Mouse (Mus musculus): Measurements from ENCODE around the gene Mief1.

Mief1 gene

DNA sequence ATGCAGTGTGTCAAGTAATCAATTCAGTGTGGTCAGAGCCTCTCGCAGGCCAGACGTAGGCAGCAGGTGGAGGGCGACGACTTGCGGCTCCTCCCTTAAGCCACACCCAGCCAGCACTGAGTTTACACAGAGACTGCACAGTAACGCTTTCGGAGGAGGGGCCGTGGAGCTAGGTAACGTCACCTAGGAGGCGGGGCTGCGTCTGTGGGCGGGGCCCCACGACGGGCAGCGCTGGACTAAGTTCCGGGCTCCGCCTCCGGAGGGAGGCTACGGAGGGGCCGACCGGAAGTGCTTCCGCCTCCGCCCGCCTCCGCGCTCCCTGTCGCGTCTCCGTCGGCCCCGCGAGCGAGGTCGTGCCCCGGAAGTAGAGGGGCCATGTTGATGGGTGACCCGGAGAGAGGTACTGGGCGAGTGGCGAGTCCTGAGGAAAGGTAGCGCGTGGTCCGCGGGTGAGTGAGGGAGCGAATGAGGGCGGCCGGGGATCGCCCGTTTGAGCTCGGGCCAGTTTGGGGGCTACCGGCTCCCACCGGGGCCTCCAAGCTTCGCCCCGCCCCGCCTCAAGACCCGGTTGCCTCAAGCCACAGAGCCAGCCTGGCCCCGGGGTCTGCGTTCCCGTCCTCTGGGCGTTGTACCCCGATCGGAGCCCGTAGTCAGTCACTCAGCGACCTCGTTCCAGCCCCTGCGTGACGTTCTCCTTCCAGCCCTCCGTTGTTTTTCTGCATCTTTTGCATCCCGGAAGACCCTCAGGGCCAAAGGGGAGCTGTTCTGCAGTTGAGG, at the start of gene Mief1:
Mief1 (plus strand) TSS at position 286 of the 777 bp plus-strand sequence.
- peak; percentile 98 to 99 for DNase-seq (ENCODE audit: low spot score in 2 of 2)

DNA sequence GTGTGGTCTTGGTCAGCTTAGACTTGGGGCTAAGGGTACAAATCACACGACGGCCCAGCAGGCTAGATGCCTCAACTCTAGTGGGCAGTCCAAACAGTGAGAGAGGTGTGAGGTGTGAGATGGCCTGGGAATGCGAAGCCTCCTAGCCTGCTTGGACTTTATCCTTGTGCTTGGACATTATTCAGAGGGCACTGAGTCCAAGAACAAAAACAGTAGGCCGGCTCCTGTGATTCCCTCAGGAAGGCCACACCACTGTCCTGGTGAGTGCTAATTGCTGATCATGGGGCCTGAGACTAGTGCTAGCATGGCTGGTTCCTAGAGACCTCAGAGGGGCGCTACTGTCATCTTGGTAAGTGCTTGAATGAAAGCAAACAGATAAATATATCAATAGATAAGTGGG, 44.9 kb upstream of the Mief1 start:
- DNase-seq (ENCODE audit: low spot score in 2 of 2): no peak

DNA sequence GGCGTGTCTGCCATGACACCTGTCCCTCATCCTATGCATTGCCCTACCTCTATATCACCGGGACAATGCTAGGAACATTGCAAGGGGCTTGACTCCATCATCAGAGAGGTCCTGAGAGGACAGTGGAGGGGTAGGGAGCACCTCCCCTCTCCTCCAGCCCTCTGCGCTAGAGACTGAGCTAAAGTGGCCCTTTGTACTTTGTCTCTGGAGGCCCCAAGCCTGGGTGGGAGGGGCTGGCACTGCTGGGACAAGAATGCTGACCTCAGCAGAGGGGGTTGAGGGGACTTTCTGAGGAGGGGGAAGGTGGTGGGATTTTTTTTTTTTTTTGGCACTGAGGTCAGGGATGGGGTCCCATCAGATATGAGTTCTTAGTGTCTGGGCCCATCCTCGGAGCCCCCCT, 43.7 kb upstream of the Mief1 start:
- DNase-seq (ENCODE audit: low spot score in 2 of 2): no peak

DNA sequence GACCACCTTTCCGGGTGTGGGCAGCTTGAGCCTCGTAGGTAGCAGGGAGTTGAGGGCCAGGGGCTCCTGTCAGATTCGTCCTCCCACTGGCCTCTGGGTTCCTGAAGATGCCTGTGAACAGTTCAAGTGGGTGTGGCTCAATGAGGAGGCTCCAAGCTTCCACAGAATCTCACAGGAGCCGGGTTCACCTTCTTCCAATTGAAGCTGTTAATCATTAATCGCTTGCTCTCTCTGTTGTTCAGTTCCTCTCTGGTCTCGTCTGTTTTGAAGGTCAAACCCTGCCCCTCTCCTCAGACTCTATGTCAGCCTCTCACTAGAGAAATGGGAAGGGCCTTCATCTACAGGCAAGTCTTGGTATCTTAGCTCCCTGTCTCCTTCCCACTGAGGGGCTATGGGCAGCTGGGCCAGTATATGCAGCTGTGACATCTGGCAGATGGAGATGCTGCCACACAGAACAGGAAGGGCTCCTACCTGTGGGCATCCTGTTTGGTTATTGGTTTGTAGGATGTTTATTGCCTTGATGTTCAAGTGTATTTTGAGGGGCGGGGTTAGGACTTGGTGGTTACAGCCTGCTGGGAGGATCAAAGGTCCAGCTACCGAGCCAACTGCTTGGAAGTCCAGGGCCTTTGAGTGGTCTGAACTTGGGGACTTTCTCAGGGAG, 42.1 kb upstream of the Mief1 start:
- DNase-seq (ENCODE audit: low spot score in 2 of 2): no peak

DNA sequence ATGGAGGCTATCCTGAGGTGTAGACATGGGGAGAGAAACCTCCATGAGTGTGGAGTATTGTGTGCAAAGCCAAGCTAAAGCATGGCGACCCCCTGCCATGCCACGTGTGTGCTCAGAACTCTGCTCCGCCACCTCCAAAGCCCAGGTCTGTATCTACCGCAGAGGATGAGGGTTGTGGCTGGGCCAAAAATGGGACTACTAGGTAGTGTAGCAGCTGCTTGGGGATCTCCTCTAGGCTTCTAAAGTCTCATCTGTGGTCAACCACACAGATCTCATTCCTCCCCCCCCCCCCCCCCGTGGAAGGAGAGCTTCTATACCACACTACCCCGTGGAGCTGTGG, 41.6 kb upstream of the Mief1 start:
- no peak for DNase-seq (ENCODE audit: low spot score in 2 of 2)

DNA sequence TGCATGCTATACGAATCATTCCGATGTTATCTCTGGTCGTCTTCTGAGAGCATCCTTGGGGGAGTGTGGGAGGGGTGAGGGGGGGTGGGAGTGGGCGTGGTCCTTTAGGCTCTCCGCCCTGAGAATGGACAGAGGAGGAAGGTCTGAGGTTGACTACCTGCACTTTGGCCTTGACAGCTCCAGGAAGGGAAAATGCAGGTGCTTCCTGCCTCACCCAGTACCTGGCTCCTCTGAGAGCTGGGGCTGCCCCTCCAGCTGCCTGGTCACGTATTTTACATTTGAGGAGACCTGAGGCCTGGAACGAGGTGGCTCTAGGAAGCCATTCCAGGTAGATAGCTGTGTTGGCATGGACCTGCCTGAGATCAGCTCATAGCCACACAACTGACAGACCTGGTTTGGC, 41.0 kb upstream of the Mief1 start:
- no peak for DNase-seq (ENCODE audit: low spot score in 2 of 2)

DNA sequence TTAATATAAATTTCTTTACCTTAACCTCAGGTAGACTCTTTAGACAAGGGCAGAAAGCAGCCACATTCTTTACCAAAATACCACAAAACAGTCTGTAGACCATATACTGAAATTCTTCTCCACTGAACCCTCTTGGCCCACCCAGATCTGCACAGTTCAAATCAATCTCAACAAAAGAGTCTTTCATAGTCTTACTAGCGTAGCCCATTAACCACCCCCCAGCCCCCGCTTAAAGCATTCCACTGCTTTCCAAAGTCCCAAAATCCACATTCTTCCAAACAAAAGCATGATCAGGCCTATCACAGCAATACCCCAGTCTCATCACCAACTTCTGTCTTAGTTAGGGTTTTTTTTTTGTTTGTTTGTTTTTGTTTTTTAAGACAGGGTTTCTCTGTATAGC, 34.3 kb upstream of the Mief1 start:
- no peak for DNase-seq (ENCODE audit: low spot score in 2 of 2)

DNA sequence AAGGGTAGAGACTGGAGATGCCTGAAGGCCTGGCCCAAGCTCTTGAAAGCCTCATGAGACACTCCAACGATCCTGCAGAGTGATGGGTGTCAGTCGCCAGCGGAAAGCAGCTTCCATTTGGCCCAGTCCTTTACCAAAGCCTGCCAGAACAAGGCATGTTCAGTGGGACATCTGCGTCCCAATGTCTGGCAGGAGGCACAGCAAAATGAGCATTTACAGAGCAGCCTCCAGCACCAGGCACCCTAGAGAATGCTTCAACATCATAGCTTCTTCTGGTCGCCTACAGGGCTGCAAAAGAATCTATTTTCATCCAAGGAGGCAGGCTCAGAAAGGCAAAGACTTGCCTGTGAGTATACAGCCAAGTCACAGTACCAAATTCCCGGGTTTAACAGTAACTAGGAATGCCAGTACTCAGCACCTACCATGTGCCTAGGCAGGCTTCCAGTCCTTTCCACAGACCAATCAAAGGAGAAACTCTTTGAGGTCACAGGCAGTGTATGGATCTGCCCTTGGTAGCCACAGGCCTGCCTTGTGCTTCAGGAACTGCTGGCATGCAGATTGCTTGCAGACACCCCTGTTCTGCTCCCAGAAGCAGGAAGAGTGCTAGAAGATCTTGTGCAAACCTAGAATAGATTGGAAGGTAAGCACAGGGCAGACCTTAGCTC, 31.6 kb upstream of the Mief1 start:
- DNase-seq (ENCODE audit: low spot score in 2 of 2): no peak

DNA sequence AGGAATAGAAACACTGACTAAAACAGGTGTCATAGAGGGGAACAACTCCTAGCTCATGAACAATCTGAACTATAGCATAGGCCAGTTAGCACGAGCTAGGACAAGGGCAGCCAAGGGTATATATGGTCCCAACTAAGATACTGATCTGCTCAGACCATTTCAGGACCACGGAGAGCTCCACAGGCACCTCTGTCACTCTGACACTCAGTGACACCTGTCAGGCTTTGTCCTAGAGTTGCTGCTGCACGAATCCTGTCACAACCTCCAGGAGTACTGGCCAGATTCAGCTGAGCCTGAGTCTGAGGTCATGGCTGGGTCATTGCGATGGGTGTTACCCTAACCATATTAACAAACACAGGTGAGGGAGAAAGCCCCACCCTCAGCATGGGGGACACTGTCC, 30.4 kb upstream of the Mief1 start:
- DNase-seq (ENCODE audit: low spot score in 2 of 2): peak in 1 of 2 experiments; percentile 71

DNA sequence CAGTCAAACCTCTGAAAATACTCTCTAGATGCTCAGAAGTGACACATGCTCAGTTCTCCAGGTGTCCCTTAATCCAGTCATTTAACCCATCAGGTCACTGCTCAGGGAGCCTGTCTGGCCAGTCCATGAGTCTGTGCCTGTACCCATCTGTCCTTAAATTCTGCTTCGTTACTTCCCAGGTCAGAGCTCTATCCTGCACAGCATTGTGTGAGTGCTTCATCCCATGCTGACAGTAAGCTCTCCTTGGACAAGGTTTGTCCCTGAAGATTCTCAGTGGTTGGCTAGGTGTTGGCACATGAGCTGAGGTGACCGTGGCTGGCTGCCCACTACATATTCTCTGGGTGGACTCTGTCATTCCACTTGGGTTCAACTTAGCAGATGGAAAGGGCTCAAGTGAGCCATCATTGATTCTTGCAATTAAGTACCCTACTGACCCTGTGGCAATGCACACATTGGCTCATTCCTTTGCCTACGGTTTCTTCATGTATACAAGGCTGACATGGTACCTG, 27.7 kb upstream of the Mief1 start:
- DNase-seq (ENCODE audit: low spot score in 2 of 2): no peak

DNA sequence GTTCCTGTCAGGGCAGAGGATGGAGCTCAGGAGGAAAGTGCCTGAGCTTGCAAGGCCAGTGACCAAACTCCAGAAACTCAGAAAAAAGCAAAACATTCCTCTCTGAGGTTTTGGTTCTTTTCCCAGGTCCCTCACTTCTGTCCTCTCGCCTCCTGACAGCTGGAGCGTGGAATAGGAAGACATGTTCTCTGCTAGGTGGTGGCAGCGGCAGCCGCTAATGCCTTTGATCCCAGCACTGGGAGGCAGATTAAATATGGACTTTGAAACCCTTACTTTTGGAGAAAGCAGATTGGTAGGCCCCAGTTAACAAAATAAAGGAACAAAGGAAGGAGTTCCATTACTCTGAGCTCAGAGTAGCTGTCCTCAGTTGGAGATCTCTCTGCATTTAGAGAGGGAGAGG, 25.4 kb upstream of the Mief1 start:
- no peak for DNase-seq (ENCODE audit: low spot score in 2 of 2)

DNA sequence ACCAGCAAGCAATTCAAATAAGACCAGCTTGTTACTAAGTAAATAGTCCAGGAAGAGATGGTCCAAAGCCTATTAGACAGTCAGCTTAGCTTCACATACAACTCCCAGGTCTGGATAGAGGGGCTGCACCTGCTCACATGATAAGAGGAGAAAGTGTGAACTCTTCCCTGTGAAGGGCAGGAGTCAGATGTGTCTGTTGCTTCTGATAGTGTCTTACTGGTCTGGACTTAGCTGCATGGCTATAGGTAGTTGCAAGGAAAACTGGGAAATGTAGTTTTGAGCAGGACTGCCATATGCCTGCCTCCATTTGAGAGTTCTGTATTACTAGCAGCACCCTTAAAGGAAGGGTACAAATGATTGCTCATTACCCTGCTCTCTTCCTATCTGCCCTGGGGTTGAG, 20.1 kb upstream of the Mief1 start:
- DNase-seq (ENCODE audit: low spot score in 2 of 2): no peak

DNA sequence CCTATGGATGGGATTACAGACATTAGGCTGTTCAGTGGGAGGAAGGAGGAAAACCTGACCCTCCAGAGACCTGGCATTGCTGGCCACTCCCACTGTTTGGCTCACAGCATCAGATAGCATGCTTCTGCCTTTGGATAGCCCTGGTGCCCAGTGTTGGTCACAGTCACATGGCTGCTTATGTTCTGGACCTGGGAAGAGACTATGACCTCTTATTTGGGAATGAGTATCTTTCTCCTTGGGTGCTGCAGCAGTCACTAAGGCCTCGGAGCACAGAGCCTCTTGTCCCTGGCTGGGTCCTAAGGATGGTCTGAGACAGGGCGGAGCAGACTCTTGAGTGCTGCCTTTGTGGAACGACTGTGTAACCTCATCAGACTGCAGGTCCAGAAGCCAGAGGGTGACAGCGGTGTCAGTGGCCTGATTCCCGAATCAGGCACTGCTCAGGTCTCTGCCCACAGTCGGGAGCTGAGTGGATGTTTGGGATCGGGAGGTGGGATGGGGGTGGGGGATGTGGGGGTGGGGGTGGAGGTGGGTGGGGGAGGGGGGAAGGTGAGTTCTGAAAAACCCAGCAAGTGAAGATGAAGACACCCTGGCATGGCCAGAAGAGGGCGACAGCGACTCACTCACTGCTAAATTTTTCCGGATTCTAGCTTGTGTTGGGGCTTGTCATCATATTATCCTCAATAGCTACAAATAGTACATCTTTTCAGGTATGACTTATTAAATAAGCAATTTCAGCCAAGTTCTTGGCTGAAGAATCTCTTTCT, 17.9 kb upstream of the Mief1 start:
- peak in 1 of 2 experiments; percentile 59 for DNase-seq (ENCODE audit: low spot score in 2 of 2)

DNA sequence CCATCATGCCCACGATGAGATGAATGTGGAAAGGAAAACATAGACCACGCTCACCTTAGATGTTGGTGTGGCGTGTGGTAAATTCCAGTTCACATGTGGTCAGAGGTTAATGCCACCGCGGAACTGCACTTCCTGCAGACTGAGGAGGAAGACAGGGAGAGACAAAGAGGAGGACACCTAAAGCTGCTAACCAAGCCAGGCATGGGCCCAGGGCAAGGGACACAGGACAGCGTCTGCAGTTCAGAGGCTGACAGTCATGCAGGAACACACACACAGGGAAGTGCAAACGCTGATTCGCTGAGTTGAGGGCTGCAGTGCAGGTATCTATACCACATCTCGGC, 17.4 kb upstream of the Mief1 start:
- DNase-seq (ENCODE audit: low spot score in 2 of 2): no peak

DNA sequence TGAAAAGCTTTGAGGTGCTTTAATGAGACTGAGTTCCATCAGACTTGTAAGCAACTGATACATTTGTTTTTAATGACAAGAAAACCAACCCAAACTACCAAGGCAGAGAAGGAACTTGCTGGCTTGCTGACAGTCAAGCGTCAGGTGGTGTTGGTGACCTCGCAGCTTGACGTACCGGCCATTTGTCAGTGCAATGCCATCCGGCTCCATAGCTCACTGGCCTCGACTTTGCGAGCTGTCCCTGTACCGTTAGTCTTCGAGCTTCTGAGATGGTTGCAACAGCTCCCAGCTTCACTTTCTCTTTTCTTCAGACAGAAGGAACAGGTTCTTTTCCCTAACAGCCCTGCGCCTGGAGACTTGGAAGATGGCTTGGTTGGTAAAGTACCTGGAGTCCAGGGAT, 16.3 kb upstream of the Mief1 start:
- no peak for DNase-seq (ENCODE audit: low spot score in 2 of 2)

DNA sequence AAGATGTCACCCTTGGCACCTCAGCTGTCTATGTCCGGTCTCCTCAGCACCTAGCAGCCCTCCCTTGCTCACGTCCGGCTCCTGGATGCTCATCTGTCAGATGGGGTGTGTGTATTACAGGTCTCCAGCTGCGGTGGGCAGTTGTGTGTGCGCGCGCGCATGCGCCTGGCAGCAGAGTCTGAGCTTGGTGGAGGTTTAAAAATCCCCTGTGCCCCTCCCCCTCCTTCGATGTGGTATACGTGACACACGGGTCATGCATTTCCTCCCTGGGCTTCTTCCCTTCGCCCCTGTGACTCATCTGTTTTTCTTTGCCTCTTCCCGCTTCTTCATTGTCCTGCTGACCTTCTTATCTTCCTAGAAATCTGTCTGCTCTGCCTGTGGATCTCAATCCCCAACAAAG, 14.6 kb upstream of the Mief1 start:
- DNase-seq (ENCODE audit: low spot score in 2 of 2): peak in 1 of 2 experiments; percentile 43

DNA sequence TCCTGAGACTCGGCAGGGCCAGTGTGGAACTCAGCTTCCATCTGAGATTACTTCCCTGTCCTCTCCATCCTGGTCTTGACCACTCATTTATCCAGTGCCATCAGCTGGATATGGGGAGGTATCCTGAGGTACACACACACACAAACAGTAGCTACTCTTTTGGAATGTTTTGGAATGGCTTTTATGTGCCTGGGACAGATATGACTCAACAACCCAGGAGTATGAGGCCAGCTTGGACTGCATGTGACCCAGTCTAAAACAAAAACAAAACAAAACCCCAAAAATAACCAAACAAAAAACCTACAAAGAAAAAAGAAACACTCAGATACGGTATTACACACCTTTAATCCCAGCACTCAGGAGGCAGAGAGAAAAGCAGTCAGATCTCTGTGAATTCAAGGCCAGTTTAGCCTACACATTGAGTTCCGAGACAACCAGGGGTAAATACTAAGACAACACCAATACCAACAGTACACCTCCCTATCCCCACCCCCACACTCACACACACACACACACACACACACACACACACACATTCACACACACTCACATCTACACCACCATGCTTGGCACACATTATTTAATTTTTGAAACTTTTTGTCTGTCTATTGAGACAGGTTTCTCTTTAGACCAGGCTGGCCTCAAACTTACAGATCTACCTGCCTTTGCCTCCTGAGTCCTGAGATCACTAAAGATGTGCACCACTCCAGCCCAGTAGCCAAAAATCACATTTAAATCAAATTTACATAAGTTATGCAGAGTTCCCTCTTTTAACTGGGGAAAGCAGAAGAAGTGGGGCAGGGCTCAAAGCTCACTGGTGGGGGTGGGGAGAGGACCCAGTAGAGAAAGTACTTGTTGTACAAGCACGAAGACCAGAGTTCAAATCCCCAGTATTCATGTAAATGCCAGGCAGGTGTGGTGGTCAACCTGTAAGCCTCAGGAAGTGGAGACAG, 13.8 kb upstream of the Mief1 start:
- no peak for DNase-seq (ENCODE audit: low spot score in 2 of 2)

DNA sequence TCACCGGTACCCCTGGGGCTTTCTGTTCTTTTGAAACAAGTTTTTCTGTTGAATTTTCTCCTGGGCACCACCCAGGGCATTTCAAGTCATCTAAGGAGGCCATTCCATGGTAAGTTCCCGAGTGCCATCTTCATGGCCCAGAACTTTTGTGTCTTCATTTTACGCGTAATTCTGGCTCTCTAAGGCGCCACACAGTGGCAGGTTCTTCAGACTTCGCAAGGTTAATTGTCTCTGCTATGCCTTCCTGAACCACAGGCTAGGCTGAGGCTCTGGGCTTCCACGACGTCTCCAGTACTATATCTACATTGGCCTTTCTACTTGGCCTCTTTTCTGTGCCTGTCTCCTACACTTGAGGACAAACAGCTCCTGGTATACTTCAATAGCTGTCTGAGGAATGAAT, 12.8 kb upstream of the Mief1 start:
- no peak for DNase-seq (ENCODE audit: low spot score in 2 of 2)

DNA sequence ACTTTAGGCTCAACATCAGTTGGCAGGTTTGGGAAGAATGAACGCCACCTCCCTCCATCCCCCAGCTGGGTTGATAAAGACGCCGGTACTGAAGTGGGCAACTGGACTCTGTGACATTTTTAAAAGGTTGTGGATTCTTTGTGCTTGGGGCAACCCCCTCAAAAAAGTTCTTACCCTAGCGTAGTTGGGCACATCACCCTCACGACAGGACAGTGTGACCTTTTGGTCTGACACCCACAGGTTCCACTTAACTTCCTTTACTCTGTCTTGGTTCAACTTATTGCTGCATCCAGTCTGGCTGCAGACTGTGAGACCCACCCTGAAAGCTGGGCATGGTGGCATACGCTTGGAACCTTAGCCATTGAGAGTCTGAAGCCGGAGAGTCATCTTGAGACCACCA, 10.1 kb upstream of the Mief1 start:
- no peak for DNase-seq (ENCODE audit: low spot score in 2 of 2)

DNA sequence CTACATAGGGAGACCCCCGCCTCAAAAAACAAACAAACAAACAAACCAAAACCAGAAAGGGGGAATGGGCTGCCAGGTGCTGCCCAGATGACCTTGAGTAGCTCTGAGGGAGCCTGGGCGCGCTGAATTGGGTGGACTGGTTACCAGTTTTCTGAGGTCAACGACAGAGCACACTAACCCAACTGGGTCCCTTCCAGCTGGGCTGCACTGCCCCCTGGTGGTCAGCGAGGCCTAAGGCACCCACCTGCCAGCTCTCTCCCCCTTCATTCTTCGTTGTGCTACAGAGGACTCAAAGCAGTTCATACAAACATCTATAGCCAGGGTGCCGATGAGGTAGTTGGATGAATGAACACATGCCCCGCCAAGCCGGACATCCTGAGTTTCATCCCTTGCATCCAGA, 8.6 kb upstream of the Mief1 start:
- peak; percentile 80 to 91 for DNase-seq (ENCODE audit: low spot score in 2 of 2)

DNA sequence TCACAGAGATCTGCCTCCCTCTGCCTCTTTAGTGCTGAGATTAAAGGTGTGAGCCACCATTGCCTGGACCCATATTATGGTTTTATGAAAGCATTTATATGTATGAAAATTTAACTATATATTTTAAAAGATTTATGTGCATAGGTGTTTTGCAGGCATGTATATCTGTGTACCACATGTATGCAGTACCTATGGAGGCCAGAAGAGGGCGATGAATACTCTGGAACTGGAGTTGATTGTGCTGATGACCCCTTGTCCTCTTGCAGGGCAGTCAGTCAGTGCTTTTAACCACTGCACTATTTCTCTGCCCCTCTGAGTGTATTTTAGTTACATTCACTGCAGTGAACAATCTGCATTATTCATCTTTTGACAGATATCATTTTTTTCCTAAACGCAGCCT, 8.0 kb upstream of the Mief1 start:
- DNase-seq (ENCODE audit: low spot score in 2 of 2): peak; percentile 64 to 85
